ENCODE assay signal across 1 mouse cellular context in the genomic region with DNA sequence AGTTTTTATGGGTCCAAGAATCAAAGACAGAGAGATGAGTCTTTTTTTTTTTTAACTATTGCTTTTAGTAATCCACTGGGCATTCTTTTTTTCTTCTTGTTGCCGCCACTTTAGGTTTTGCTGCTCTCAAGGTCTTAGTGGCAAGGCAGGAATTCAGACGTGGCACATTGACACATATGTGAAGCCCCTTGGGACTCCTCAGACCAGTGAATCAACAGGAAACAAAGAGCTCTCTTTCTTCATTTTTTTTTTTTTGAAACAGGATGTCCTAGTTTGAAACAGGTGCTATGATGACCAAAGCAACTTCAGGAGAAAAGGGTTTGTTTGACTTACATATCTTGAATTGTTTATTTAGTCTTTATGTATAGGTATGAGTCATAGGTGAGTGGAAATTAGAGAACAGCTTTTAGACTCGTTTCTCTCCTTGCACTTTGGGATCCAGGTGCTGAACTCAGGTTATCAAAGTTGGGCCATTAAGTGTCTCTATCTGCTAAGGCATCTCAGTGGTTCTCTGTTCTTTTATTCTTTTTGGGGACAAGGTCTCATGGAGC.
A peak's percentile ranks its signal among the peaks of the same experiment; 100 is the strongest.
TF ChIP-seq lines count a peak whose summit lies in the region.

No protein-coding gene starts in this region.

TF ChIP-seq in CH12.LX, 34 proteins besides CTCF, POLR2A, EP300 and RAD21 (continued from another document):
- peak; percentile 32; the same call in 1 of the 2 replicates for TF ChIP-seq ZNF384 (IDR thresholded peaks at IDR 0.05; ENCODE audit: low read depth, low read length)
